Mouse (Mus musculus) heart, postnatal 0 days (tissue): Measurements from ENCODE around the gene Cdca5. TPM values are rescaled to one million over a fixed set of nuclear protein-coding genes. Genes with fewer than 3 reads are reported as not detected.

Experiments used
- ATAC-seq: fragments of 200-750 bp; cut with Nextera tagmentation; 2 replicates; pipeline ENCODE4 v1.8.0; 2017; ENCODE audit warnings: low read depth, moderate number of reproducible peaks, moderate library complexity; ENCODE audit not compliant: insufficient read depth
- DNase-seq: peaks from one replicate; pipeline ENCODE4 v3.0.0-alpha.2; 2016; ENCODE audit warnings: low spot score
- H3K27ac ChIP-seq: fragments of 300-500 bp; sonication (generic); 2 replicates; pipeline ENCODE4 v1.5.1; 2014; ENCODE audit warnings: low read depth, mild to moderate bottlenecking
- H3K27me3 ChIP-seq: fragments of 300-500 bp; sonication (generic); 2 replicates; pipeline ENCODE4 v1.6.1; 2014; ENCODE audit warnings: low read length, mixed read lengths; ENCODE audit not compliant: control insufficient read depth, insufficient read depth
- H3K36me3 ChIP-seq: fragments of 300-500 bp; sonication (generic); replicated peaks from 2 replicates; pipeline ENCODE4 v1.6.1; 2014; ENCODE audit warnings: low read length, mixed read lengths; ENCODE audit not compliant: control insufficient read depth, insufficient read depth
- H3K4me1 ChIP-seq: fragments of 300-500 bp; sonication (generic); 2 replicates; pipeline ENCODE4 v1.6.1; 2014; ENCODE audit warnings: antibody characterized with exemption; ENCODE audit not compliant: control insufficient read depth, insufficient read depth
- H3K4me2 ChIP-seq: fragments of 300-500 bp; sonication (generic); 2 replicates; pipeline ENCODE4 v1.6.1; 2014; ENCODE audit warnings: low read depth, mild to moderate bottlenecking, low read length, moderate library complexity
- H3K4me3 ChIP-seq: fragments of 300-500 bp; sonication (generic); 2 replicates; pipeline ENCODE4 v1.5.1; 2014; ENCODE audit warnings: low read depth, low read length
- H3K9ac ChIP-seq: fragments of 300-500 bp; sonication (generic); replicated peaks from 2 replicates; pipeline ENCODE4 v1.6.1; 2014; ENCODE audit warnings: low read depth, low read length, mixed read lengths
- H3K9me3 ChIP-seq: fragments of 300-500 bp; sonication (generic); replicated peaks from 2 replicates; pipeline ENCODE4 v1.6.1; 2016; ENCODE audit warnings: low read length; ENCODE audit not compliant: control insufficient read depth
- CTCF ChIP-seq: IDR thresholded peaks from 2 replicates; pipeline ENCODE4 v1.5.1; 2016; ENCODE audit warnings: antibody characterized with exemption, control low read depth, low read depth
- EP300 ChIP-seq: IDR thresholded peaks from 2 replicates; pipeline ENCODE4 v1.6.1; 2016; ENCODE audit warnings: antibody characterized with exemption, low read depth
- WGBS: fragments of 180-500 bp; shearing (Covaris S2); extraction: QIAGEN DNeasy Blood & Tissue Kit; methylation state at CpG from one replicate; pipeline ENCODE4 v1.1.7; 2014; 5-methylcytosine and 5-hydroxymethylcytosine counted together
- polyA plus RNA-seq: library from polyadenylated mRNA; unstranded; fragments of >200 nt; fragmentation: Nextera tagmentation; extraction: Ambion mirVana; gene quantifications from 2 replicates; pipeline ENCODE4 v1.2.1, GENCODE M21; 2015
- total RNA-seq: library from RNA; depleted of rRNA; stranded (reverse); fragments of >200 nt; gene quantifications from 2 replicates; pipeline ENCODE4 v1.2.3, GENCODE M21; 2014; ENCODE audit warnings: low replicate concordance

Gene Cdca5
- total and polyA plus RNA-seq, 2 experiments from 2014 or later, result 2.2 to 5.7 TPM

DNA sequence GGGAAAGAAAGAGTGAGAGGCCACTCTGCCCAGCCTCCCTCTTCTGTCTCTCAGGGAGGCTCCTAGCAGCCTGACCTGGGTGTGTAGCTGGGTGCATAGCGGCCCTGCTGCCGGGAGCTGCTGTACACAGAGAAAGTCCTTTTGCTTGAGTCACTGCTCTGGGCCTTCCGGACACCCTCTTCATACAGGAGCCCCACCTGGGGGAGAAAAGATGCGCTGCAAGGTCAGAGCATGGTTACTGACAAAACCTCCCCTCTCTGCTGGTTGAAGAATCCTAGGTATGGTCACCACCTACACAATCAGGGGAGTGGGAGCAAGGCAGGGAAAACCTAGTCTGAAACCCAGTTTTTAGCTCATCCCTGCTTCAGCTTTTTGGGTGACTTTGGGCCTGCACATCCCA, 15.8 kb upstream of the Cdca5 start:
- no peak overlapping the region for H3K27ac ChIP-seq
- TF ChIP-seq EP300 (no peak), CTCF (no peak)
- no peak for ATAC-seq
- 72% methylated on average over 4 of the region's 4 CpGs for WGBS
- no peak overlapping the region for H3K4me2 ChIP-seq
- H3K4me3 ChIP-seq, result no peak overlapping the region
- no peak for DNase-seq
- H3K36me3 ChIP-seq, result peaks cover 42% of the 10 kb centered on the region
- peaks cover 13% of the 10 kb centered on the region for H3K4me1 ChIP-seq
- no peak overlapping the region for H3K9ac ChIP-seq
- no peaks in the 10 kb centered on the region for H3K9me3 ChIP-seq
- no peaks in the 10 kb centered on the region for H3K27me3 ChIP-seq

DNA sequence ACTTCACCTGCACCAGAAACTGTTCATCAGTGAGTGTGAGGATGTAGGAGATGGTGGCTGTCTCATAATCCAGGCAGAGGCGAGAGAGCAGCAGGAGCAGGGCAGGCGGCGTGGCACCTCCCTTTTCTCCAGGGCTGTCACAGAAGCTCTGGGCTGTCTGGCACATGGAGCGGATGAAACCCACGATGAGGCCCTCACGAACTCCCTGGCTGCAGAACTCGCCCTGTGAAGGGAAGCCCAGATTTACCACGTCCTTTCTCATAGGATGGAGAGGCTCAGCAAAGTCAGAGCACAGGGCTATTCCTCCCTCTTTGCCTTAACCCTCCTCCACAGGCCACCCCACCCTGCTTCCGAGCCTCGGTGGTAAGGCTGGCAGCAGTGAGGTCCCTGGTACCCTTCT, 14.9 kb upstream of the Cdca5 start:
- no peak overlapping the region for H3K9ac ChIP-seq
- H3K4me3 ChIP-seq, result no peak overlapping the region
- 88% methylated on average over 10 of the region's 10 CpGs for WGBS
- DNase-seq, result no peak
- H3K4me1 ChIP-seq, result peaks cover 13% of the 10 kb centered on the region
- TF ChIP-seq CTCF (no peak), EP300 (no peak)
- H3K27ac ChIP-seq, result no peak overlapping the region
- no peak for ATAC-seq
- H3K27me3 ChIP-seq, result no peaks in the 10 kb centered on the region
- no peaks in the 10 kb centered on the region for H3K9me3 ChIP-seq
- H3K36me3 ChIP-seq, result peaks cover 46% of the 10 kb centered on the region
- H3K4me2 ChIP-seq, result no peak overlapping the region

DNA sequence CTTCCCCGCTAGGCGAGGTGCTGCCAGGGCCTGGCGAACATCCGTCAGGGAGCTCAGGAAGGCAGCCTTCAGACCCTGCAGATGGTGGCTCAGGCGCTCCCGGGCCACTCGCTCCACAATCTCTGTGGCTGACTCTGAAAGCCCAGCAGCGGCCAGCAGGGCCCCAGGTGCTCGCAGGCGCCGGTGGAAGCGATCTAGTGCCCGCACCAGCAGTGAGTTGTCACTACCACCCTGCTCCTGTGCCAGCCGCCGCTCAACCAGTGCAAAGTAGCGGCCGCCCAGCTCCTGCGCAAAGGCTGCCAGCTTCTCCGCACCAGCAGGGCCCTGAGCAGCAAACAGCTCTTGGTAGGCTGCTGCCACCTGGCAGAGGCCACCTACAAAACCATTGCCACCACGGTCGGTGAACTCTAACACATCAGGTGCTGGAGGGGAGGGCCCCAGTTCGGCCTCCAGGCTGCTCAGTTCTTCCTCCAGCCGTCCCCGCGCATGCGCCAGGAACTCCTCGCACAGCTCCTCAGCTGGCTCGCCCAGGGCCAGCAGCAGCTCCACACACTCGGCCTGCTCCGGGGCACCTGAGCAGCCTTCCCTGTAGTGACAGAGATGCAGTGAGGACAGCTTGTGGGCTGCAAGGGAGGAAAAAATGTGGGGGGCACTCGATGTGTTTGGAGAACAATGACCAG, 14.1 kb upstream of the Cdca5 start:
- Histone ChIP-seq H3K9ac (no peak overlapping the region), H3K9me3 (no peaks in the 10 kb centered on the region), H3K4me3 (no peak overlapping the region), H3K27me3 (no peaks in the 10 kb centered on the region), H3K27ac (no peak overlapping the region), H3K36me3 (peaks cover 52% of the 10 kb centered on the region), H3K4me1 (peaks cover 13% of the 10 kb centered on the region), H3K4me2 (no peak overlapping the region)
- DNase-seq, result no peak
- WGBS, result 89% methylated on average over 31 of the region's 31 CpGs
- TF ChIP-seq CTCF (no peak), EP300 (no peak)
- no peak for ATAC-seq

DNA sequence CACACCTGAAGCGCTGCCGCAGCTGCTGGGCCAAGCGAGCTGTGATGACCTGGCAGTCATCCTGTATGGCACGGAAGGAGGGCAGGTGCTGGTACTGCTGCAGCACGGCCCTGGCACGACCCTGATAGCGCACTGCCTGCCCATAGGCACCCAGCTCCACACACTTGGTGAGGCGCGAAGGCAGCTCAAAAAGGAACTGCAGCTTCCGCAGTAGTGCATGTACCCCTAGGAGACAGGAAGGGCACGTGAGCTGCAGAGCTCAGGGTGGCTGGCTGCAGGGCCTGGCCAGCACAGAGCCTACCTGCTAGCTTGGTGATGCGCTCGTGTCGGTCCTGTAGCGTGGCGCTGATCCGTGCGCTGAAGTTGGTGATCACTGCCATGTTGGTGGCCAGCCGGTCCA, 13.5 kb upstream of the Cdca5 start:
- H3K36me3 ChIP-seq, result peaks cover 52% of the 10 kb centered on the region
- no peak overlapping the region for H3K9ac ChIP-seq
- no peak overlapping the region for H3K4me2 ChIP-seq
- no peaks in the 10 kb centered on the region for H3K27me3 ChIP-seq
- ATAC-seq (no peak), DNase-seq (no peak)
- H3K9me3 ChIP-seq, result no peaks in the 10 kb centered on the region
- 91% methylated on average over 19 of the region's 19 CpGs for WGBS
- H3K27ac ChIP-seq, result no peak overlapping the region
- no peak overlapping the region for H3K4me3 ChIP-seq
- TF ChIP-seq EP300, result no peak
- TF ChIP-seq CTCF, result no peak
- peaks cover 16% of the 10 kb centered on the region for H3K4me1 ChIP-seq

DNA sequence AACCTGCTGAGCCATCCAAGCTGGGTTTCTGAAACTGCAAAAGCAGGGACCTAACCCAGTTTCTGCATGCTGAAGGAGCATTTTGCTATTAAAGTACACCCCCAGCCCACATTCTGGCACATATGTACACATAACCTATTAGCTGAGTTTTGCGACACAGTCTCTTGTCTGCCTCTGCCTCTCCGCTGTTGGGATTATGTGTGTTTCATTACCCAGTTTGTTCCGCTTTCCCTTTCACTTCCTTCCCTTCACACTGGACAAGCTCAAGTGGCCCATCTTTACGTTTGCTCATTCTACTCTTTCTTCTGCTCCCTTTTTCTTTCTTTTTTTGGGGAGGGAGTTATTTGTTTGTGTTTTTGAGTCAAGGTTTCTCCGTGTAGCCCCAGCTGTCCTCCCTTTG, 10.9 kb upstream of the Cdca5 start:
- no peaks in the 10 kb centered on the region for H3K27me3 ChIP-seq
- WGBS, result 86% methylated on average over 5 of the region's 5 CpGs
- no peak for ATAC-seq
- no peak for DNase-seq
- TF ChIP-seq EP300 (no peak), CTCF (no peak)
- H3K4me1 ChIP-seq, result peaks cover 11% of the 10 kb centered on the region
- H3K9ac ChIP-seq, result no peak overlapping the region
- H3K9me3 ChIP-seq, result no peaks in the 10 kb centered on the region
- H3K4me3 ChIP-seq, result no peak overlapping the region
- H3K36me3 ChIP-seq, result peaks cover 47% of the 10 kb centered on the region
- no peak overlapping the region for H3K4me2 ChIP-seq
- no peak overlapping the region for H3K27ac ChIP-seq
